Mouse (Mus musculus): Measurements from ENCODE around the gene Atp5h. TPM values are rescaled to one million over a fixed set of nuclear protein-coding genes. Genes with fewer than 3 reads are reported as not detected.

Atp5h gene
- total and polyA plus RNA-seq, 2 experiments from 2014 or later, result 1,040 to 4,106 TPM

GRCm38 (mm10) chr11:115372015-115372414, 47.7 kb downstream of the Atp5h start:
- Histone ChIP-seq H3K27me3 (ENCODE audit: control insufficient read depth, insufficient read depth, low read length) (peaks cover 12% of the 10 kb centered on the region; the same call in 1 of the 2 replicates), H3K36me3 (replicated peaks; ENCODE audit: control insufficient read depth, insufficient read depth, low read length) (no peaks in the 10 kb centered on the region), H3K4me1 (ENCODE audit: control insufficient read depth, insufficient read depth) (peaks cover 19% of the 10 kb centered on the region), H3K4me3 (ENCODE audit: low read depth, low read length) (no peak overlapping the region), H3K4me2 (ENCODE audit: low read depth, low read length) (no peak overlapping the region), H3K9me3 (replicated peaks; ENCODE audit: control insufficient read depth, low read length) (no peaks in the 10 kb centered on the region), H3K27ac (ENCODE audit: low read depth) (no peak overlapping the region), H3K9ac (replicated peaks; ENCODE audit: low read depth, low read length) (no peak overlapping the region)
- DNase-seq (ENCODE audit: low spot score) (no peak), ATAC-seq (ENCODE audit: insufficient read depth, low read depth) (no peak)
- 79% methylated on average over 1 of the region's 1 CpGs for WGBS
- no peak for TF ChIP-seq CTCF (IDR thresholded peaks at IDR 0.05; ENCODE audit: low read depth)
- TF ChIP-seq EP300 (IDR thresholded peaks at IDR 0.05; ENCODE audit: low read depth), result no peak

- Histone ChIP-seq H3K27ac (ENCODE audit: low read depth) (no peak overlapping the region), H3K9ac (replicated peaks; ENCODE audit: low read depth, low read length) (no peak overlapping the region), H3K36me3 (replicated peaks; ENCODE audit: control insufficient read depth, insufficient read depth, low read length) (no peaks in the 10 kb centered on the region), H3K4me2 (ENCODE audit: low read depth, low read length) (no peak overlapping the region), H3K27me3 (ENCODE audit: control insufficient read depth, insufficient read depth, low read length) (peaks cover 17% of the 10 kb centered on the region; the same call in 1 of the 2 replicates), H3K4me3 (ENCODE audit: low read depth, low read length) (no peak overlapping the region), H3K4me1 (ENCODE audit: control insufficient read depth, insufficient read depth) (peaks cover 26% of the 10 kb centered on the region), H3K9me3 (replicated peaks; ENCODE audit: control insufficient read depth, low read length) (no peaks in the 10 kb centered on the region)
- TF ChIP-seq EP300 (IDR thresholded peaks at IDR 0.05; ENCODE audit: low read depth), result no peak
- TF ChIP-seq CTCF (IDR thresholded peaks at IDR 0.05; ENCODE audit: low read depth), result no peak
- ATAC-seq (ENCODE audit: insufficient read depth, low read depth) (no peak), DNase-seq (ENCODE audit: low spot score) (no peak)
- WGBS, result 49% methylated on average over 8 of the region's 8 CpGs
These were observed 48.4 kb downstream of the Atp5h start for GRCm38 (mm10) chr11:115371354-115371753.

GRCm38 (mm10) chr11:115370368-115370767, 49.4 kb downstream of the Atp5h start:
- ATAC-seq (ENCODE audit: insufficient read depth, low read depth) (no peak), DNase-seq (ENCODE audit: low spot score) (no peak)
- H3K27ac ChIP-seq (ENCODE audit: low read depth), result no peak overlapping the region
- no peaks in the 10 kb centered on the region for H3K36me3 ChIP-seq (replicated peaks; ENCODE audit: control insufficient read depth, insufficient read depth, low read length)
- H3K27me3 ChIP-seq (ENCODE audit: control insufficient read depth, insufficient read depth, low read length), result peaks cover 17% of the 10 kb centered on the region; the same call in 1 of the 2 replicates
- peaks cover 29% of the 10 kb centered on the region for H3K4me1 ChIP-seq (ENCODE audit: control insufficient read depth, insufficient read depth)
- no peak overlapping the region for H3K4me3 ChIP-seq (ENCODE audit: low read depth, low read length)
- no peaks in the 10 kb centered on the region for H3K9me3 ChIP-seq (replicated peaks; ENCODE audit: control insufficient read depth, low read length)
- no peak overlapping the region for H3K4me2 ChIP-seq (ENCODE audit: low read depth, low read length)
- TF ChIP-seq EP300 (IDR thresholded peaks at IDR 0.05; ENCODE audit: low read depth) (no peak), CTCF (IDR thresholded peaks at IDR 0.05; ENCODE audit: low read depth) (no peak)
- 42% methylated on average over 7 of the region's 7 CpGs for WGBS
- no peak overlapping the region for H3K9ac ChIP-seq (replicated peaks; ENCODE audit: low read depth, low read length)

DNA sequence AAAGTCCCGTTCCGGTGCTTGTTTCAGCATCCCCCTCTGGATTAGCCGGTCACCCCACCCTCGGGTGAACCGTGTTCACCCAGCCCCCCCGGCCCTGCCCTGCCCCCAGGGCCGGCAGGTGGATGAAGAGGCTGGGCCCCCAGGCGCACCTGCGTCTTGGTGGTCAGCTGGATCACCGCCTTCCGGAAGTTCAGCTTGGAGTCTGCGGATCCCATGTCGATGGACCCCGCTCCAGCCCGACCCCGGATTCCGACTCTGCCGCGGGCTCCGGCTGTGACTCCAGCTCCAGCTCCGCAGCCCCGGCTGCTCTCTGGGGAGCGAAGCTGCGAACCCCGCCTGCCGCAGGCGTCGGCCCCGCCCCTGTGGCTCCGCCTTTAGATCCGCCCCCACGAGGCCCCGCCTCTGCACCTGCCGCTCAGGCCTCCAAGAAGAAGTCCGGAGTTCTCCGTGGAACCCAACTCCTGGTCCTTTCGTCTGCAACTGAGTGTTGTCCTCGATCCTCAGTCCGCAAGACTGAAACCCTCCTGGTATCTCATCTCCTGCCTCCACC, 52.3 kb downstream of the Atp5h start, which contains the start of gene Hid1:
Gene Hid1, minus strand, starts transcription at position 362 of the 550 bp plus-strand sequence.
- peaks cover 18% of the 10 kb centered on the region for H3K4me1 ChIP-seq (ENCODE audit: control insufficient read depth, insufficient read depth)
- ATAC-seq (ENCODE audit: insufficient read depth, low read depth), result peak; percentile 61
- DNase-seq (ENCODE audit: low spot score), result no peak
- H3K27ac ChIP-seq (ENCODE audit: low read depth), result no peak within 1 kb of the TSS
- H3K27me3 ChIP-seq (ENCODE audit: control insufficient read depth, insufficient read depth, low read length), result peaks cover 17% of the 10 kb centered on the region; the same call in 1 of the 2 replicates
- TF ChIP-seq EP300 (IDR thresholded peaks at IDR 0.05; ENCODE audit: low read depth) (no peak), CTCF (IDR thresholded peaks at IDR 0.05; ENCODE audit: low read depth) (no peak)
- no peaks in the 10 kb centered on the region for H3K9me3 ChIP-seq (replicated peaks; ENCODE audit: control insufficient read depth, low read length)
- peak within 1 kb of the TSS; percentile 96 for H3K4me2 ChIP-seq (ENCODE audit: low read depth, low read length)
- peak within 1 kb of the TSS; percentile 68 for H3K4me3 ChIP-seq (ENCODE audit: low read depth, low read length)
- under 1% methylated on average over 37 of the region's 39 CpGs for WGBS
- H3K9ac ChIP-seq (replicated peaks; ENCODE audit: low read depth, low read length), result peak within 1 kb of the TSS; percentile 61
- no peaks in the 10 kb centered on the region for H3K36me3 ChIP-seq (replicated peaks; ENCODE audit: control insufficient read depth, insufficient read depth, low read length)

- no peak overlapping the region for H3K27ac ChIP-seq (ENCODE audit: low read depth)
- ATAC-seq (ENCODE audit: insufficient read depth, low read depth), result no peak; the same call in 1 of the 2 replicates
These were observed 52.9 kb downstream of the Atp5h start for GRCm38 (mm10) chr11:115366706-115367394.

More at GRCm38 (mm10) chr11:115366706-115367394, 52.9 kb downstream of the Atp5h start:
- Histone ChIP-seq H3K36me3 (replicated peaks; ENCODE audit: control insufficient read depth, insufficient read depth, low read length) (no peaks in the 10 kb centered on the region), H3K4me1 (ENCODE audit: control insufficient read depth, insufficient read depth) (peaks cover 18% of the 10 kb centered on the region), H3K9ac (replicated peaks; ENCODE audit: low read depth, low read length) (peak overlapping the region; percentile 61), H3K9me3 (replicated peaks; ENCODE audit: control insufficient read depth, low read length) (no peaks in the 10 kb centered on the region), H3K4me3 (ENCODE audit: low read depth, low read length) (peak overlapping the region; percentile 68), H3K27me3 (ENCODE audit: control insufficient read depth, insufficient read depth, low read length) (peaks cover 17% of the 10 kb centered on the region; the same call in 1 of the 2 replicates), H3K4me2 (ENCODE audit: low read depth, low read length) (peak overlapping the region; percentile 96)
- WGBS, result 9% methylated on average over 21 of the region's 28 CpGs
- no peak for TF ChIP-seq EP300 (IDR thresholded peaks at IDR 0.05; ENCODE audit: low read depth)
- no peak for DNase-seq (ENCODE audit: low spot score)
